Mouse (Mus musculus): ENCODE measurements around the gene Dab1.

The Dab1 gene

GRCm38 (mm10) chr4:103822669-103823068, 203.5 kb downstream of the Dab1 start:
- DNase-seq (ENCODE audit: low spot score in 2 of 2) = no peak

DNA sequence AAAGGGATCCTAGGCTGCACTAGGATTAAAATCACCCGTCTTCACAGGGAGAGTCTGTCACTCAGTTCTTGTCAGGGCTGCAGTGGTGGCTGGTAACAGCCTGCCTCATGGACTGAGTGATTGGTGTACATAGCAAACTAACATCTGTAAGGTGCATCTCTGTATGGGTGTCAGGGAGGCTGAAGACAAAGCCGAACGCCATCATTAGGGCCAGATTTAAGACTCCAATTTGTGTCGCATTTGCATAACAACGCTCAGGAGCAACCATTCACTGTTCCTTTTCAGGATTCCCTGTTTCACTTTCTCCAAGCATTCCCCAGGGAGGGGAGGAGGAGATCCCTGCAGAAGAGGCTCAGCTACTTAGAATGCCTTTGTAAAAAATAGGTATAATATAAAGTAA, 219.2 kb downstream of the Dab1 start:
- no peak for DNase-seq (ENCODE audit: low spot score in 2 of 2)

GRCm38 (mm10) chr4:103839541-103839940, 220.4 kb downstream of the Dab1 start:
- DNase-seq (ENCODE audit: low spot score in 2 of 2) = no peak

GRCm38 (mm10) chr4:103841126-103841525, 222.0 kb downstream of the Dab1 start:
- DNase-seq (ENCODE audit: low spot score in 2 of 2) = no peak

GRCm38 (mm10) chr4:103844635-103845034, 225.5 kb downstream of the Dab1 start:
- DNase-seq (ENCODE audit: low spot score in 2 of 2) = no peak

- DNase-seq (ENCODE audit: low spot score in 2 of 2) = no peak
These were observed 238.0 kb downstream of the Dab1 start for GRCm38 (mm10) chr4:103857173-103857572.

- no peak for DNase-seq (ENCODE audit: low spot score in 2 of 2)
These were observed 256.4 kb downstream of the Dab1 start for GRCm38 (mm10) chr4:103875564-103875963.

DNA sequence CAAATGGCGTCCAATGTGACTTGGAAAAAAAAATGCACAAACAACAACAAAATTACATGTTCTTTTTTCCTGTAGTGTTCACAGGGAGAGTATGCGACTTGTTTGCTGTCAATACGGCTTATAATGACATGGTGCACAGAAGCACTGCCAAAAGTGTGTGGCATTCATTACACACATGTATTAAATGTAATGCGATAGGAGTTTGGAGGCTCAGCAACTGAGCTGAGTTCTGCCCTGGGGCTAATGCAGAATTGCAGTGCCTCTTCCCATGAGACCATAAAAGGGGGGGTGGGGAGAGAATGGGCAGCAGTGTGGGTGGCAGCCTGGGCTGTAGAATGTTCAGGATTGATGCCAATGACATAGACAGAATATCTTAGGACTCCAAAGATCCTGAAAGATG, 259.7 kb downstream of the Dab1 start:
- no peak for DNase-seq (ENCODE audit: low spot score in 2 of 2)

- no peak for DNase-seq (ENCODE audit: low spot score in 2 of 2)
These were observed 262.5 kb downstream of the Dab1 start for GRCm38 (mm10) chr4:103881641-103882040.

- DNase-seq (ENCODE audit: low spot score in 2 of 2) = no peak
These were observed 268.9 kb downstream of the Dab1 start for GRCm38 (mm10) chr4:103888086-103888485.

DNA sequence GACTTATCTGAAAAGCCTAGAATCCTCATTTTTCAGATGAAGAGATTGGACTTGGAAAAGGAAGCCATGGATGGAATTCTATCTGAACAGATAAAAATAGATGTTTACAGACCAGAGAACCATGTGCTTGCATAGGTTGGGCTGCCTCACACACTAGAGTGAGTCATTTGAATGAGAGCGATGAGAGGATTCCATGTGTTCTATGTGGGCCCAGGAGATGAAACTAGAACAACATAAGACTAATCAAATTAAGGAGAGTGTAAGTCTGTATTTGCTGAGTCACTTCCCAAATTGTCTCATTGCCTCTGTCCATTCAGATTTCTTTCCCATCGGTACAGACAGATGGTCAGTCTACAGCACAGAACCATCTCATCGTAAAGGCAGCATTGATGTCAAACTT, 270.0 kb downstream of the Dab1 start:
- DNase-seq (ENCODE audit: low spot score in 2 of 2) = no peak

GRCm38 (mm10) chr4:103896806-103897205, 277.6 kb downstream of the Dab1 start:
- no peak for DNase-seq (ENCODE audit: low spot score in 2 of 2)

DNA sequence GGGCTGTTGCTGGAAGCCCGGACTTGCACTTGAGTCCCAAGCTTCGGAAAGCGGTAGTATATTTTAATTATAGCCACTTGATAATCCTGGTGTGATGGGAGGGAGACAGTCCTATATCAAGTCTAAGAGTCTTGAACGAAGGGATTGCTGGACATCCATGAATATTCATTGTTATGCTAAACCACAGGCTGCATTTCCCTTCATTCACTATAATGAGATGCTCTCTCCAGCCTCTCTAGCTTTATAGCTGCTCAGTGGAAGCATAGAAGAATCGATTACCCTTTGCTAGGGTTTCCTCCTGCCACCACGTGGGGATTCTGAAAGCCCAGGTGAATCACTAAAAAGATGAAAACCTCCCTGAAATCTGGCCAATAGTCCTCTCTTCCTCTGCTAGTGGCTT, 278.5 kb downstream of the Dab1 start:
- no peak for DNase-seq (ENCODE audit: low spot score in 2 of 2)

DNA sequence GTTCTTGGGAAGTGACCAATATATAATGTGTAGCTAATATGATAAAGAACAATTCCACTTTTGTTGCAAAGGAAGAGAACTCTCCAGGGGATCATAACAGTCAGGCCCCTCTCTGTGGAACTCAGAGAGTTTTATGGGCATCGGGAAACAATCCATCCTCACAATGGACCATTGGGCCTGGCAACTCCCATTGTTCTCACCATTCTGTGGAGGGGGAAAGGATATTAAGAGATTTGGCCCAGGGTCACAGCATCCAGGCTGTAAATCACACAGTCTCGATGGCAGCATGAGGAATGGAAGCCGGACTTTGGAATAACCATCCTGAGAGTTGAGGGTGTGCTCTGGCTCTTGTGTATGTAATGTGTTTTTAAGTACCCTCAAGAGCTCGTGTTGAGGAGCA, 292.3 kb downstream of the Dab1 start:
- DNase-seq (ENCODE audit: low spot score in 2 of 2) = no peak

DNA sequence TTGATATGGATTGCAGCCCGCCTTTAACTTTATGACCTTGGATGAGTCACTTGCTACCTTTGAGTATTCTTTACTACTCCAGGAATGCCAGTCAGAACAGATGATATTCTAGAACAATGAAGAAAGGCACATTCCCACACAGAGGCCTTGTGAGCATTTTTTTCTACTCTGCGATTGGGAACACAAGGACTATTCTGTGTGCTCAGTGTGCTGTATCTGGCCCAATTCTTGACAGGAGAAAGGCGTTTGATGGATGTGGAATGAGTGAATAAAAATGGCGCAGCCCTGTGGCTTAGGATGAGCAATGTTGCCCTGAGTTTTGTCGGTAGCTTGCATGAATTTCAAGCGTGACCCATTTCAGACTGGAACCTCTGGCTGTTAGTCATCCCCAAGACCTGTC, 292.9 kb downstream of the Dab1 start:
- DNase-seq (ENCODE audit: low spot score in 2 of 2) = no peak

- no peak for DNase-seq (ENCODE audit: low spot score in 2 of 2)
These were observed 303.3 kb downstream of the Dab1 start for GRCm38 (mm10) chr4:103922431-103922931.

GRCm38 (mm10) chr4:103926682-103927081, 307.5 kb downstream of the Dab1 start:
- DNase-seq (ENCODE audit: low spot score in 2 of 2) = no peak

DNA sequence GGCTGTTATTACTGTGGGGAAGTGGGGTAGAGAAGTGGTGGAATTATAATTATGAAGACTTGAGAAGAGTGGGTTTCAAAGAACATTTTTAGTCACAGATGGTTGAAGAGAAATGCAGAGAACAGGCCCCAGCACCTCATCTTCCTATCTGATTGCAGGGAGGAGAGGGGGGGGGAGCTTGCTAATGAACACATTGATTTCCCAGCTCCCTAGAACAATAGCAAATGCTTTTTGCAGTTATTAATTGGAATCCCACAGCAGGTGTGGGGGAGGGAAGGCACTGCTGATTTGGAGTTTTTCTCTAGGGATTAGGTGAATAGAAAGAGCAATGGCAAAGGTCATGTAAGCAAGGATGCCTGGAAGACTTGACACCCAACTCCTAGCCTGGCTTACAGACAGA, 310.5 kb downstream of the Dab1 start:
- no peak for DNase-seq (ENCODE audit: low spot score in 2 of 2)

DNA sequence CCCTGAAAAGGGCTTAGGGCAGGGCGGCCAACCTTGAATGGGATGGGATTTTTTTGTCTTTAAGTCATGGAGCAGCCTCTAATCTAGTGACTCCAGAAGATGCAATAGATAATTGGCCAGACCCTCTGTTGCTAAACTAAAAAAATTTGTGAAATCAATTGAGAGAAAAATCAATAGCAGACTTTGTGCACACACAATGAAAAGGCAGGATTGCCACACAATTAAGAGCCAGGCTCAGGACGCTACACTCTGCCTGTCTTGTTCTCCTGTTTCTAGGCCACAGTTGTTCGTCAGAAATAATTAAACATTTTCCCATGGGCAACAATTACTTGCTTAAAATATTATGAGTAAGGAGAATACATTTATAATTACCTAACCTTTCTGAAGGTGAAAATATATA, 315.2 kb downstream of the Dab1 start:
- DNase-seq (ENCODE audit: low spot score in 2 of 2) = no peak

- DNase-seq (ENCODE audit: low spot score in 2 of 2) = no peak
These were observed 329.1 kb downstream of the Dab1 start for GRCm38 (mm10) chr4:103948255-103948654.

- DNase-seq (ENCODE audit: low spot score in 2 of 2) = no peak
These were observed 334.6 kb downstream of the Dab1 start for GRCm38 (mm10) chr4:103953652-103954220.

DNA sequence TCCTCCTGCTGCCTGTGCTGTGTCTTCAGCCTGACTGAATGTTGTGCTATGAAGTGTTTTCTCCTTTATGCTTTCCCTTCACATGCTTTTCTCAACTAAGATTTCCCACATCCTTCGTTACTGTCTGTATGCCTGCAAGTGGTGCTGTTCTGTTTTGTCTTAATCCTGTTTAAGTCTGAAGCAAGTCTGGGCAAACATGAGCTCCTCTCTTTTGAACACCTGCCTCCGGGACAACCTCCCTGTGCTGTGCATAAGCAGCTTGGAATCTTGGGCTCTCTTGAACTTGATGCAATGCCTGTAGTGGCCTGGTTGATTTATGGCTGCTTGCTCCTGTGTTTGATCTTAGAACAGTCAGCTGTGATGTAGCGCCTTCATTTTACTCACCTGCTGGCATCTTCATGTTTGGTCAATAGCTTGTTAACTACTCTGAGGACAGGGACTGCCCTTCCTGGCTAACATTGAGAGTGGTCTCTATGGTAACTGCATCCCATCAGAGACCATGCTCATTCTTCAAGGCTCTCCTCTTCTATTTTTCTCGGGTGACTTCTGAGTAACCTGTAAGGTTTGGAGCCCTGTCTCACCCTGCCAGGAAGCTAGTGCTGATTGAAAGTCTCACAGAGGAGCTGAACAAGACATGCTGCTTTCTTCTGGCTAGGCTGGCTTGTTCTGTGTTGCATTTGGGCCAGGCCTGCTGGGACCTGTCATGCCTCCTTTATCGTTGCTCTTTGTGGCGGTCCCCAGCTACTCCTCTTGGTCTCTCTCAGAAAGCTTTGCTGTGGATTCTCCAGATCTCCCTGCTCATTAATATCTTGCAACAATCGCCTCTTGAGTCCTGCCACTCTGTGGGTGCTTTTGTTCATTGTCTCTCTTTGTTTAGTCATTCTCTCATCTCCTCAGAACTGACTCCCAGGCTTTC, 342.2 kb downstream of the Dab1 start:
- DNase-seq (ENCODE audit: low spot score in 2 of 2) = no peak

GRCm38 (mm10) chr4:103969906-103970305, 350.7 kb downstream of the Dab1 start:
- DNase-seq (ENCODE audit: low spot score in 2 of 2) = no peak
